Mouse (Mus musculus): ENCODE measurements at regions not wholly inside any gene's neighbourhood (a gene's known extent, or its start where the extent isn't known, plus 50 kb on each side); places are given as distances from the start of the nearest gene placed in this dataset.

DNA sequence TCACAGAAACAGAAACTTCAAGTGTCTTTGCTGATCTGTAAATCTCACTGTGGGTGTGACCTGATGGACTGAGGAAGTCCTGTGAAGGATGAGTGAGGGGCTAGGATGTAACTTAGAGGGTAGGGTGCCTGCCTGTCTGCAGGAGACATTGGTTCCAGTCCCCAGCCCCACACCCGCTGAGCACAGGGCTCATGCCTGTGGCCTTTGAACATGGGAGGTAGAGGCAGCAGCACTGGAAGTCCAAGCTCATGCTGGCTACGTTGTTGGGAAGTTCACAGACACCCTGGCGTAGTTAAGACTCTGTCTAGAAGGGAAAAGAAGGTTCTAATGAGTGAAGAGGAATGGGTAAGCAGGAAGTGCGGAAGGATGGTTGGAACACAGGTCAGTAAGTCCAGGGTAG, 59.7 kb upstream of the Tgm3 start:
- no peak for DNase-seq (ENCODE audit: low spot score)

DNA sequence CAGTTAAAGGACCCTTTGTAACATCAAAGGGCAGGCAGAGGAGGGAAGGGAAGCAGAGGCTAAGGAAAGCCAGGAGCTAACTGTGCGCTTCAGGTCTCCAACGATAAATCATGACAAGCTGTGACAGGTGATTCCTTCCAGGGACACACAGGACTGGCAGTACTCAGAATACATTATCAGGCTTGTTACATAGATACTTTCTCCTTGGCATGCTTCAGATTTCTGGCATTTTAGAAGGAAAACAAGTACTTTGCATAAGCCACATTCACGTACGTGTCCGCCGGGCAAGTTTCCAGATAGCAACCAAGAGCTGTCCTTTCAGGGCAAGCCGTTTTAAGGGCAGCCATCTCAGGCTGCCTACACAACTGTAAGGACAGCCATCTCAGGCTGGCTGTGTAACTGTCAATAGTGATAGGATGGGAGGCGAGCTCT, 56.9 kb upstream of the Tgm3 start:
- DNase-seq (ENCODE audit: low spot score): no peak

DNA sequence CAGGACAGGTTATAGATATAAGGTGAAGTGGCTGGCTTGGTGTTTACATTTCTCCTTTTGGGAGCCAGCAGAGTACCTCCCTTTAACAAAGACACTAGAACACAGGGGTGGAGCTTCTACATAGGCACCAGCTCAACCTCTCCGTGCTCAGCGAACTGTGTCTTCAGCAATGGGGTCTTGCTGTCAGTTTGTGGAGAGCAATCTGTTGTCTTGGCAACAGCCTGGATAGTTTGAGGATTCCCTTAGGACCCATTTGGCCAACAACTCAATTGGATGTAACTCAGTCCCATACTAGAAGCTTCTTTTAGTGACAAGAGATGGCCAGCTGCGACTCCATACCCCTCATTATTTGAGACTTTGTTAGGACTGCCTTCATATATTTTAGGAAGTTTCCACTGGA, 54.0 kb upstream of the Tgm3 start:
- no peak for DNase-seq (ENCODE audit: low spot score)

DNA sequence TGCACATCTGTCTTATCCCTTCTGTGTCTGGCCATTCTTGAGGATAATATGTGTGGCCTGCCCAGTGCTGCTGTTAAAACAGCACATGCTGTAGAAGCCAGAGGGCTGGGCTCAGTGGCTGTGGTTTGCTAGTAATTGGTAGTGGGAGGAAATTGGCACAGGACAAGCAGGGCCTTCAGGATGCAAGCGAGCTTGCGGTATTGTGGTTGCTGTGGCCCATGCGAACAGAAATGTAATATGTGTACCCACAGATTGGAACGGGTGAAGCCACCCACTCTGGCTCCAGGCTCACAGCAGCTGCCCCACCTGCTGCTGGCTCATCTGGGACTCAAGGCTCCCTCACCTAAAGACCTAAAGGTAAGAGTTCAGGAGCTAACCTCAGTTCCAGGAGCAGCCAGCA, 51.8 kb upstream of the Tgm3 start:
- peak; percentile 8 for DNase-seq (ENCODE audit: low spot score)

DNA sequence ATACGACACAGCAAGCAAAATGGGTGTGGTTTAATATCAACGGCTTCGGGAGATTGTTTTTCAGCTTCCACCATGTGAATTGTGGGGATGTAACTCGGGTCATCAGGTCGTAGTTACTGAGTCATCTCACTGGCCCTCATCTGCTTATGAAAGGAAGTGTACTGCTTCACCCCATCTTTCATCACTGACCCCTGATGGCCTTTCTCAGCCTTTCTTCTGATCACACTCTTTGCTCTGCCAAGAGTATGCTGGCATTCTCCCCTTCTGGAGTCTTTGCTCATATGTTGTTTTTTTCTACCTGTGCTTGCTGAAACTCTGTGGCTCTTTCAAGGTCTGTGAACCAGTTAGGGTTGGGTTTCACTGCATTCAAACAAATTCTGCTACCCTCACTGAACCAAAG, 50.6 kb upstream of the Tgm3 start:
- DNase-seq (ENCODE audit: low spot score): no peak

All from layer of hippocampus, adult 9-10 months (tissue).